Mouse (Mus musculus) WW6 (cell line): ENCODE measurements at regions not wholly inside any gene's neighbourhood (a gene's known extent, or its start where the extent isn't known, plus 50 kb on each side); places are given as distances from the start of the nearest gene placed in this dataset.

Experiments used
- DNase-seq: peaks from one replicate; pipeline ENCODE4 v3.0.0-alpha.2; 2013; ENCODE audit warnings: low read depth, low spot score

GRCm38 (mm10) chr11:66605998-66606397, 80.2 kb upstream of the Shisa6 start:
- no peak for DNase-seq

GRCm38 (mm10) chr11:66606646-66607045, 80.9 kb upstream of the Shisa6 start:
- DNase-seq, result no peak

- DNase-seq, result no peak
These were observed 84.0 kb upstream of the Shisa6 start for GRCm38 (mm10) chr11:66609733-66610132.

- peak; percentile 18 for DNase-seq
These were observed 87.4 kb upstream of the Shisa6 start for GRCm38 (mm10) chr11:66613150-66613549.

GRCm38 (mm10) chr11:66625491-66625890, 99.7 kb upstream of the Shisa6 start:
- DNase-seq, result no peak

GRCm38 (mm10) chr11:66656810-66657209, 131.0 kb upstream of the Shisa6 start:
- DNase-seq, result no peak

- no peak for DNase-seq
These were observed 148.8 kb upstream of the Shisa6 start for GRCm38 (mm10) chr11:66674581-66674980.

- DNase-seq, result no peak
These were observed 154.4 kb upstream of the Shisa6 start for GRCm38 (mm10) chr11:66680057-66680621.

GRCm38 (mm10) chr11:66681892-66682291, 156.1 kb upstream of the Shisa6 start:
- no peak for DNase-seq

- no peak for DNase-seq
These were observed 158.4 kb upstream of the Shisa6 start for GRCm38 (mm10) chr11:66684181-66684580.

- no peak for DNase-seq
These were observed 169.0 kb upstream of the Shisa6 start for GRCm38 (mm10) chr11:66694651-66695266.

GRCm38 (mm10) chr11:66696791-66697190, 171.0 kb upstream of the Shisa6 start:
- peak; percentile 13 for DNase-seq

GRCm38 (mm10) chr11:66745479-66745878, 166.3 kb upstream of the Pirt start:
- DNase-seq, result no peak

GRCm38 (mm10) chr11:66789997-66790396, 121.8 kb upstream of the Pirt start:
- DNase-seq, result no peak

- DNase-seq, result no peak
These were observed 104.9 kb upstream of the Pirt start for GRCm38 (mm10) chr11:66806887-66807286.

- no peak for DNase-seq
These were observed 98.5 kb upstream of the Pirt start for GRCm38 (mm10) chr11:66813310-66813709.

- no peak for DNase-seq
These were observed 98.0 kb upstream of the Pirt start for GRCm38 (mm10) chr11:66813731-66814130.

- no peak for DNase-seq
These were observed 75.9 kb upstream of the Pirt start for GRCm38 (mm10) chr11:66835864-66836263.

GRCm38 (mm10) chr11:66836633-66837380, 75.0 kb upstream of the Pirt start:
- DNase-seq, result no peak

- no peak for DNase-seq
These were observed 66.5 kb upstream of the Pirt start for GRCm38 (mm10) chr11:66845238-66845637.

- no peak for DNase-seq
These were observed 65.6 kb upstream of the Pirt start for GRCm38 (mm10) chr11:66846043-66846775.
